Mouse (Mus musculus): ENCODE measurements around the gene Syt1.
A peak's percentile ranks its signal among the peaks of the same experiment; 100 is the strongest.

The Syt1 gene

GRCm38 (mm10) chr10:108733982-108734381 is 276.8 kb downstream of the Syt1 start:
- peak; percentile 20 for DNase-seq

GRCm38 (mm10) chr10:108728961-108729360 is 281.8 kb downstream of the Syt1 start:
- no peak for DNase-seq

GRCm38 (mm10) chr10:108726391-108726790 is 284.4 kb downstream of the Syt1 start:
- no peak for DNase-seq

GRCm38 (mm10) chr10:108724878-108725277 is 285.9 kb downstream of the Syt1 start:
- no peak for DNase-seq

GRCm38 (mm10) chr10:108710514-108710913 is 300.3 kb downstream of the Syt1 start:
- DNase-seq: peak; percentile 10

- no peak for DNase-seq
These were observed 305.1 kb downstream of the Syt1 start for GRCm38 (mm10) chr10:108705658-108706057.

- DNase-seq: no peak
These were observed 309.2 kb downstream of the Syt1 start for GRCm38 (mm10) chr10:108701361-108702128.

- no peak for DNase-seq
These were observed 310.8 kb downstream of the Syt1 start, which contains the start of gene Gm5136 for GRCm38 (mm10) chr10:108699946-108700345. TSS of gene Gm5136 (minus strand) at chr10:108700160.

GRCm38 (mm10) chr10:108697062-108697461 is 313.7 kb downstream of the Syt1 start:
- no peak for DNase-seq

- no peak for DNase-seq
These were observed 319.8 kb downstream of the Syt1 start for GRCm38 (mm10) chr10:108690954-108691353.

GRCm38 (mm10) chr10:108686696-108687095 is 324.1 kb downstream of the Syt1 start:
- no peak for DNase-seq

- no peak for DNase-seq
These were observed 330.9 kb downstream of the Syt1 start for GRCm38 (mm10) chr10:108679675-108680390.

- no peak for DNase-seq
These were observed 333.7 kb downstream of the Syt1 start for GRCm38 (mm10) chr10:108677053-108677452.

- no peak for DNase-seq
These were observed 341.8 kb downstream of the Syt1 start for GRCm38 (mm10) chr10:108668944-108669343.

GRCm38 (mm10) chr10:108660295-108660694 is 350.5 kb downstream of the Syt1 start:
- no peak for DNase-seq

- DNase-seq: no peak
These were observed 352.5 kb downstream of the Syt1 start for GRCm38 (mm10) chr10:108658300-108658699.

- DNase-seq: no peak
These were observed 353.1 kb downstream of the Syt1 start for GRCm38 (mm10) chr10:108657669-108658068.

GRCm38 (mm10) chr10:108656898-108657297 is 353.9 kb downstream of the Syt1 start:
- no peak for DNase-seq

GRCm38 (mm10) chr10:108655074-108655473 is 355.7 kb downstream of the Syt1 start:
- no peak for DNase-seq

- DNase-seq: no peak
These were observed 358.0 kb downstream of the Syt1 start for GRCm38 (mm10) chr10:108652831-108653230.

GRCm38 (mm10) chr10:108652066-108652465 is 358.7 kb downstream of the Syt1 start:
- DNase-seq: no peak

GRCm38 (mm10) chr10:108649174-108649573 is 361.6 kb downstream of the Syt1 start:
- no peak for DNase-seq

- DNase-seq: no peak
These were observed 366.9 kb downstream of the Syt1 start for GRCm38 (mm10) chr10:108643915-108644314.

- DNase-seq: no peak
These were observed 372.7 kb downstream of the Syt1 start for GRCm38 (mm10) chr10:108638095-108638494.
